Mouse (Mus musculus) liver, embryonic 18 days (tissue): ENCODE measurements around the gene Donson. TPM values are rescaled to one million over a fixed set of nuclear protein-coding genes. Genes with fewer than 3 reads are reported as not detected.

Experiments
- polyA plus RNA-seq: library from polyadenylated mRNA; depleted of rRNA; stranded (reverse); fragments of >200 nt; gene quantifications from 2 replicates; pipeline ENCODE4 v1.2.3, GENCODE M21; 2012; rRNA removed

Donson gene
- 11.8 and 12.4 TPM in 2 replicates for polyA plus RNA-seq

GRCm38 (mm10) chr16:91688619-91689334 is at the start of gene Donson:
Gene Donson (minus strand): TSS chr16:91688770.

DNA sequence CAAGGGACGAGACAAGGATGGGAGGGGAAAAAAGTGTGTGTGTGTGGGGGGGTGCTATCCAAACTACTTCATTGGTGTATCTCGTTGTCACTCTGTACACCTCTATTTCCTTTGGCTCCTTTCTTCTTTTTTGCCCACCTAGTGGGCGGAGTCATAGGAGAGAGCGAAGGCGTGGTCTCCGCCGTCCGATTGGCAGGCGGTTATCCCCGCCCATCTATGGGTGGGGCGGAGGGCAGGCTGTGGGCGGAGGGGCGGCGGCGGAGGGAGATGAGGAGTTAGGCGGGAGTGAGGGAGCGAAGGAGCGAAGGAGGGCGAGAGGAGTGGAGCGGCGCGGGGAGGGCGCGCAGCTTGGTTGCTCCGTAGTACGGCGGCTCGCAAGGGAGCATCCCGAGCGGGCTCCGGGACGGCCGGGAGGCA is 40.5 kb upstream of the Donson start, which contains the start of gene Itsn1:
Gene Itsn1 (plus strand): TSS at position 216 of the 417 bp plus-strand sequence.

GRCm38 (mm10) chr16:91728123-91729065 is 39.8 kb upstream of the Donson start, which contains the start of gene Cryzl1:
Gene Cryzl1 (minus strand): TSS chr16:91728975.

DNA sequence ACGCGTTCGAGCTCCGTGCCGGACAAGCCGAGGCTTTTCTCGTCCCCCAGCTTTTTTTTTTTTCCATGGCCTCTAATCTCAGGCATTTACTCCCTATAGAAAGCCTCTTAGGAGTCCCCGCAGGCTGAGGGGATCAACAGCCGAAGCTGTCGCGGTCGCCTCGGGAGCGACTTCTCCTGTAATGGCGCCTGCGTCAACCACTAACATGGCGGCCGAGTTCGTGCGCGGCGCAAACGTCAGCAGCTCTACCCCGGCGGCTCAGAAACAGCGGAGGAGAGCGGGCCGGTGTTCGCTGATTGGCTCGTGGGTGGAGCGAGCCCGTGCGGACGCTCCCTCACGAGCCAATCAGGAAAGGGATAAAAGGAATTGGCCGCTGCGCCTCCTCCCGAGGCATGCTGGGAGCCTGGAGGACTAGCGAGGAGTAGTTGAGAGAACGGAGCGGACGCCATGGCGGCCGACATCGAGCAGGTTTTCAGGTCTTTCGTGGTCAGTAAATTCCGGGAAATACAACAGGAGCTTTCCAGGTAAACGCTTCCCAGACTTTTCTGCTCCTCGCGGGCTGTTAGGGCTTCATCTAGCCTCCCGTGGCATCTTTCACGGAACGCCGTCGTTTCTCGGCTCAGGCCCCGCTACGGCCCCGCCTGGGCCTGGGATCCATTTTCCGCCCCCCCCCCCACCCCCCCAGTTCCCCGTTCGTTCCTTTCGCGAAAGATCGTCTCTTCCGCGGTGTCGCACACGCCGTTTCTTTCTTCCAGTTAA is 40.9 kb downstream of the Donson start, which contains the start of gene Son:
Gene Son (plus strand): TSS at position 46 of the 759 bp plus-strand sequence.

GRCm38 (mm10) chr16:91646681-91647419 is 41.7 kb downstream of the Donson start, which contains the start of gene Gart:
Gene Gart (minus strand): TSS chr16:91646952.

Other genes with a start within 250 kb of the Donson start
- gene Ifnar1, start 203.5 kb downstream of the Donson start, polyA plus RNA-seq, result 15.0 and 16.6 TPM in 2 replicates
- 9.1 and 9.5 TPM in 2 replicates for gene Ifngr2, start 141.7 kb downstream of the Donson start, polyA plus RNA-seq
- gene Tmem50b, start 91.0 kb downstream of the Donson start, polyA plus RNA-seq, result 6.6 and 6.9 TPM in 2 replicates
- 1.6 and 1.8 TPM in 2 replicates for gene Dnajc28, start 69.7 kb downstream of the Donson start, polyA plus RNA-seq
- gene Gart, start 41.8 kb downstream of the Donson start, polyA plus RNA-seq, result 22.9 and 25.3 TPM in 2 replicates
- 65.4 and 77.5 TPM in 2 replicates for gene Son, start 41.3 kb downstream of the Donson start, polyA plus RNA-seq
- gene Cryzl1, start 40.2 kb upstream of the Donson start, polyA plus RNA-seq, result 19.3 and 22.4 TPM in 2 replicates
- 28.8 and 36.6 TPM in 2 replicates for gene Itsn1, start 40.5 kb upstream of the Donson start, polyA plus RNA-seq